Mouse (Mus musculus): ENCODE results near the gene Sod1. TPM values are rescaled to one million over a fixed set of nuclear protein-coding genes. Genes with fewer than 3 reads are reported as not detected.

The Sod1 gene
- polyA plus RNA-seq, 1 experiment from 2014 or later: 1,474 TPM

DNA sequence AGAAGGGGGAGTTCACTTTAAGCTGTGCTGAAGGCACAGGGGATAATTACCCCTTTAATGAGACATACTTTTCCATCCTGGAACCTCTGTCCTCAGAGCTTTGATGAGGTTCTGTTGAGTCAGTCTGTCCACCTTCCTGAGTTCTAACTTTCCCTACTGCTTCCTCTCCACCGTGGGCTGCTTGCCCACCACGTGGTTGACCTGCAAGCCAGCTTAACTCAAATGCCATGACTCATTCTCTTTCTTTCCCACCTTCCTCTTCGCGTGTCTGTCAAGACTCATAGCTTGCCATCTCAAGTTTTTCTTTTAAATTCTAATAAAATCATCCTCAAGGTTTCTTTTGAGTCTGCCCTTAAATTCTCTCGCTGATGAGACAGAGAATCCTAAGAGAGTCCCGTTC, 39.6 kb upstream of the Sod1 start:
- no peaks in the 10 kb centered on the region for H3K4me1 ChIP-seq (ENCODE audit: insufficient read depth)
- H3K27ac ChIP-seq (ENCODE audit: low read depth): no peak overlapping the region
- ATAC-seq (no peak), DNase-seq (no peak)
- TF ChIP-seq EP300 (IDR thresholded peaks at IDR 0.05; ENCODE audit: low read depth): no peak
- TF ChIP-seq CTCF (IDR thresholded peaks at IDR 0.05; ENCODE audit: low read depth): no peak
- no peaks in the 10 kb centered on the region for H3K27me3 ChIP-seq (ENCODE audit: insufficient read depth, low read length)
- WGBS (ENCODE audit: insufficient replicate concordance): 53% methylated on average over 6 of the region's 6 CpGs
- no peaks in the 10 kb centered on the region for H3K9me3 ChIP-seq (ENCODE audit: low read length)
- H3K4me3 ChIP-seq (ENCODE audit: low read depth, low read length): no peak overlapping the region
- no peak overlapping the region for H3K4me2 ChIP-seq (ENCODE audit: low read depth, low read length)
- H3K36me3 ChIP-seq (replicated peaks; ENCODE audit: insufficient read depth, low read length): no peaks in the 10 kb centered on the region
- no peak overlapping the region for H3K9ac ChIP-seq (replicated peaks)

DNA sequence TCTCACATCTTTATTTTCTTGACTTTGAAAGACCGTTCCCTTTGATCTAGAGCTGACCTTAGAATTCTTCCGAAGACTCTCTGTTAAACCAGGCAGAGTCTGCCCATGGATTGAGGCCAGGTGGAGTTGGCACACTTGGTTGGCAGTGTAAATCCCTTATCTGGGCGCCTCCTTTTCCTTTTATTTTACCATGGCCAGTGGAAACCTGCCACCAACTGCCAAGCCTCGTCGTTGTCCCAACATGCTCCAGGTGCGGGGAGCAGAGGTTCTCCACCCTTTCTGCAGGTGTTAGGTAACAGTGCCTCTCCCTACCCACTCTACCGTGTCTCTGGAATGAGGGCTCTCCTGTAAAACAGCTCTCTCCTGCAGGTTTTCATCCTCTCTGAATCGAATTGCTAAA, 38.9 kb upstream of the Sod1 start:
- Histone ChIP-seq H3K27ac (ENCODE audit: low read depth) (no peak overlapping the region), H3K4me3 (ENCODE audit: low read depth, low read length) (no peak overlapping the region), H3K4me2 (ENCODE audit: low read depth, low read length) (no peak overlapping the region), H3K4me1 (ENCODE audit: insufficient read depth) (no peaks in the 10 kb centered on the region), H3K36me3 (replicated peaks; ENCODE audit: insufficient read depth, low read length) (no peaks in the 10 kb centered on the region), H3K27me3 (ENCODE audit: insufficient read depth, low read length) (no peaks in the 10 kb centered on the region), H3K9me3 (ENCODE audit: low read length) (no peaks in the 10 kb centered on the region), H3K9ac (replicated peaks) (no peak overlapping the region)
- WGBS (ENCODE audit: insufficient replicate concordance): 79% methylated on average over 8 of the region's 8 CpGs
- no peak for DNase-seq
- TF ChIP-seq CTCF (IDR thresholded peaks at IDR 0.05; ENCODE audit: low read depth) (no peak), EP300 (IDR thresholded peaks at IDR 0.05; ENCODE audit: low read depth) (no peak)
- no peak for ATAC-seq

DNA sequence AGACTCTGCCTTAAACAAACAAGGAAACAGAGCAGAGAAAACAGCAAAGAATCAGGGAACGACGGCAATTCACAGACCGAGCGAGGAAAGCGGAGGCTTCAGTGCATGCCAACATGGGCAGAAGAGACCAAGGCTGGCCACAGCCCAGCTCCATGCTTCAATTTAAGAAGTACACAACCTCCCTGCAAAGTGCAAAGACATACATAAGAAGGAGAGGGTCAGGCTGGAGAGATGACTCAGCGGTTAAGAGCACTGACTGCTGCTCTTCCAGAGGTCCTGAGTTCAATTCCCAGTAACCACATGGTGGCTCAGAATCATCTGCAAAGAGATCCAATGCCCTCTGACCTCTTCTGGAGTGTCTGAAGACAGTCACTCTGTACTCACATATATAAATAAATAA, 36.4 kb upstream of the Sod1 start:
- no peak for TF ChIP-seq CTCF (IDR thresholded peaks at IDR 0.05; ENCODE audit: low read depth)
- Histone ChIP-seq H3K4me1 (ENCODE audit: insufficient read depth) (peaks cover 7% of the 10 kb centered on the region), H3K9ac (replicated peaks) (no peak overlapping the region), H3K27me3 (ENCODE audit: insufficient read depth, low read length) (no peaks in the 10 kb centered on the region), H3K36me3 (replicated peaks; ENCODE audit: insufficient read depth, low read length) (no peaks in the 10 kb centered on the region), H3K4me2 (ENCODE audit: low read depth, low read length) (no peak overlapping the region), H3K9me3 (ENCODE audit: low read length) (no peaks in the 10 kb centered on the region), H3K27ac (ENCODE audit: low read depth) (no peak overlapping the region), H3K4me3 (ENCODE audit: low read depth, low read length) (no peak overlapping the region)
- DNase-seq: no peak
- no peak for ATAC-seq
- 79% methylated on average over 6 of the region's 6 CpGs for WGBS (ENCODE audit: insufficient replicate concordance)

DNA sequence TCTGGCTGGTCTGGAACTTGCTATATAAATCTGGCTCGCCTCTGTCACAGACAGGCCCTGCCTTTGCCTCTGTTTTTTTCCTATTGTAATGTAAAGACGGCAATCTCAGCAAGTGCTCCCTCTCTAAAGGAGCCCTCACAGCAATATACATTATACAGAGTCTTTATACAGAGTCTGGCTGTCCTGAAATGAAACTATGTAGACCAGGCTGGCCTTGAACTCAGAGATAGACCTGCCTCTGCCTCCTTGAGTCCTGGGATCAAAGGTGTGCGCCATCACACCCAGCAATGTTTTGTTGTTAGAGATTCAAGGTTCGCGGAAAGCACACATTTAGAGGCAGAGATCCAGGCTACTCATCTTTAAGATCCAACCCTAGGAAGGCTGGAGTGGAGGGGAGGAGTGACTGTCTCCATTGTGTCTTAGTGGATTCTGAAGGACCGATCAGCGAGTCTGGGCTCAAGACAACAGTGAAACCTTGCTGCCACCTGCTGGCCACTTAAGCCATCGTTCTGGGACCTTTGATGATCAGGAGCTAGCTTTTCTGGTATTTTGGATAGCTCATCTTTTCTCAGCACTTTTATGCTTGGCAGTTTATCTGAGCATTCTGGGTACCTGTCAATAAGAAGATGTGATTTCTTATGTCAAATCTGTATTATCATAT, 34.5 kb upstream of the Sod1 start:
- Histone ChIP-seq H3K27me3 (ENCODE audit: insufficient read depth, low read length) (no peaks in the 10 kb centered on the region), H3K9ac (replicated peaks) (no peak overlapping the region), H3K9me3 (ENCODE audit: low read length) (no peaks in the 10 kb centered on the region), H3K4me3 (ENCODE audit: low read depth, low read length) (no peak overlapping the region), H3K36me3 (replicated peaks; ENCODE audit: insufficient read depth, low read length) (no peaks in the 10 kb centered on the region), H3K4me1 (ENCODE audit: insufficient read depth) (peaks cover 7% of the 10 kb centered on the region), H3K4me2 (ENCODE audit: low read depth, low read length) (no peak overlapping the region), H3K27ac (ENCODE audit: low read depth) (no peak overlapping the region)
- DNase-seq (peak; percentile 81), ATAC-seq (no peak)
- TF ChIP-seq EP300 (IDR thresholded peaks at IDR 0.05; ENCODE audit: low read depth) (no peak), CTCF (IDR thresholded peaks at IDR 0.05; ENCODE audit: low read depth) (peak; percentile 94)
- WGBS (ENCODE audit: insufficient replicate concordance): 48% methylated on average over 8 of the region's 8 CpGs

DNA sequence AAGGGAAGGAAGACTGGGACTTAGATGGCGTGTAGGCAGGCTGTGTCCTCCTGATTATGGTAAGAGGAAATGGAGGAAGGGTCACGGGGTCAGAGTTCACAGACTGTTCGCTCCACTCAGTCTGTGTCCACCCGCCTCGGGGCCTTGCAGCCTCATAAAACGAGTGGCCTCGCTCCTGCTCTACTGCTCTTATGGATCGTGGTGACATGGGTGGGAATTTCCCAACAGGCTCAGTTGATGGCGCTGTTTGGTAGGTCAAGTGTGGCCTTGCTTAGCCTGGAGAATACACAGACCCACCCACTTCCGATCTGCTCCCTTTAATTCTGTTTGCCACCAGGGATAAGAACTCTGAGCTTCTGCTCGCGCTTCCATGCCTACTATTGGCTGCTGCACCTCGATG, 33.1 kb upstream of the Sod1 start:
- TF ChIP-seq EP300 (IDR thresholded peaks at IDR 0.05; ENCODE audit: low read depth): no peak
- peak; percentile 78 for TF ChIP-seq CTCF (IDR thresholded peaks at IDR 0.05; ENCODE audit: low read depth)
- no peaks in the 10 kb centered on the region for H3K27me3 ChIP-seq (ENCODE audit: insufficient read depth, low read length)
- no peaks in the 10 kb centered on the region for H3K9me3 ChIP-seq (ENCODE audit: low read length)
- no peak overlapping the region for H3K4me2 ChIP-seq (ENCODE audit: low read depth, low read length)
- WGBS (ENCODE audit: insufficient replicate concordance): 7% methylated on average over 13 of the region's 13 CpGs
- H3K36me3 ChIP-seq (replicated peaks; ENCODE audit: insufficient read depth, low read length): no peaks in the 10 kb centered on the region
- DNase-seq: peak; percentile 71
- no peak overlapping the region for H3K27ac ChIP-seq (ENCODE audit: low read depth)
- H3K4me1 ChIP-seq (ENCODE audit: insufficient read depth): peaks cover 12% of the 10 kb centered on the region
- H3K4me3 ChIP-seq (ENCODE audit: low read depth, low read length): no peak overlapping the region
- peak; percentile 90 for ATAC-seq
- H3K9ac ChIP-seq (replicated peaks): no peak overlapping the region

DNA sequence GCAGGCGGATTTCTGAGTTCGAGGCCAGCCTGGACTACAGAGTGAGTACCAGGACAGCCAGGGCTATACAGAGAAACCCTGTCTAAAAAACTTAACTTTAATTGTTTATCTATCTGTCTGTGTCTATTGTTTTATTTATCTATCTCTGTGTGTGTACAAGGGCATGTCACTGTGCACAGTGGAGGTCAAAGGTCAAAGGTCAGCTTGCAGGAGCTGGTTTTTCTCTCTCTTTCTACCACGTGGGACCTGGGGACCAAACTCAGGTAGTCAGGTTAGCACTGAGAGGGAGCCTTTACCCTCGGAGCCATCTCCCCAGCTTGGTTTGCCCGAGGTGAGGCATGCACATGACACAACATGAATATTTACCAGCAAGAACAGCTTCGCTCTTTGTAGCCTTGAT, 29.3 kb upstream of the Sod1 start:
- no peaks in the 10 kb centered on the region for H3K9me3 ChIP-seq (ENCODE audit: low read length)
- H3K4me1 ChIP-seq (ENCODE audit: insufficient read depth): peaks cover 13% of the 10 kb centered on the region
- no peaks in the 10 kb centered on the region for H3K36me3 ChIP-seq (replicated peaks; ENCODE audit: insufficient read depth, low read length)
- no peak overlapping the region for H3K27ac ChIP-seq (ENCODE audit: low read depth)
- no peak overlapping the region for H3K4me3 ChIP-seq (ENCODE audit: low read depth, low read length)
- no peak for DNase-seq
- H3K27me3 ChIP-seq (ENCODE audit: insufficient read depth, low read length): no peaks in the 10 kb centered on the region
- H3K9ac ChIP-seq (replicated peaks): no peak overlapping the region
- no peak for TF ChIP-seq EP300 (IDR thresholded peaks at IDR 0.05; ENCODE audit: low read depth)
- no peak for TF ChIP-seq CTCF (IDR thresholded peaks at IDR 0.05; ENCODE audit: low read depth)
- no peak overlapping the region for H3K4me2 ChIP-seq (ENCODE audit: low read depth, low read length)
- 58% methylated on average over 6 of the region's 6 CpGs for WGBS (ENCODE audit: insufficient replicate concordance)
- ATAC-seq: no peak; the same call in 1 of the 2 replicates

DNA sequence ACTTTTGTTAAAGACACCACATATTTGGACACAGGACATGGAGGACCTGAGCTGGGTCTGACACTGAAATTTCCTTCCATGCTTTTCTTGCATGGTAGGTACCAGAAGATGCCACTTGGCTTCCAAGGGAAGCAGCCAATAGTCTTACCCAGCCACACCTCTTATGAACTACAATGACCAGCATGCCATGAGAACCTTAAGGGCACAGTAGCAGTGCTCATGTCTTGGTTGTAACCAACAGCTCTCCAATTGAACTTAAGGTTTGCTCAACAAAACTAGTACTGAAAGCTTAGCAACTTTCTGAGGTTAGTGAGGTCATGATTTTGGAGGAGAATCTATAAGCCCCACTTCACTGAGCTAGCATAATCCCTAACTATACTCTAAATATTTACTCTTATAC, 26.8 kb upstream of the Sod1 start:
- Histone ChIP-seq H3K4me2 (ENCODE audit: low read depth, low read length) (no peak overlapping the region), H3K4me3 (ENCODE audit: low read depth, low read length) (no peak overlapping the region), H3K4me1 (ENCODE audit: insufficient read depth) (peaks cover 29% of the 10 kb centered on the region), H3K27me3 (ENCODE audit: insufficient read depth, low read length) (no peaks in the 10 kb centered on the region), H3K9ac (replicated peaks) (no peak overlapping the region), H3K36me3 (replicated peaks; ENCODE audit: insufficient read depth, low read length) (no peaks in the 10 kb centered on the region), H3K27ac (ENCODE audit: low read depth) (no peak overlapping the region), H3K9me3 (ENCODE audit: low read length) (no peaks in the 10 kb centered on the region)
- no peak for ATAC-seq
- no peak for DNase-seq
- no peak for TF ChIP-seq CTCF (IDR thresholded peaks at IDR 0.05; ENCODE audit: low read depth)
- TF ChIP-seq EP300 (IDR thresholded peaks at IDR 0.05; ENCODE audit: low read depth): no peak

Data from liver, postnatal 0 days (tissue).